Mouse (Mus musculus): ENCODE results near the gene Mrps23.

Gene Mrps23

DNA sequence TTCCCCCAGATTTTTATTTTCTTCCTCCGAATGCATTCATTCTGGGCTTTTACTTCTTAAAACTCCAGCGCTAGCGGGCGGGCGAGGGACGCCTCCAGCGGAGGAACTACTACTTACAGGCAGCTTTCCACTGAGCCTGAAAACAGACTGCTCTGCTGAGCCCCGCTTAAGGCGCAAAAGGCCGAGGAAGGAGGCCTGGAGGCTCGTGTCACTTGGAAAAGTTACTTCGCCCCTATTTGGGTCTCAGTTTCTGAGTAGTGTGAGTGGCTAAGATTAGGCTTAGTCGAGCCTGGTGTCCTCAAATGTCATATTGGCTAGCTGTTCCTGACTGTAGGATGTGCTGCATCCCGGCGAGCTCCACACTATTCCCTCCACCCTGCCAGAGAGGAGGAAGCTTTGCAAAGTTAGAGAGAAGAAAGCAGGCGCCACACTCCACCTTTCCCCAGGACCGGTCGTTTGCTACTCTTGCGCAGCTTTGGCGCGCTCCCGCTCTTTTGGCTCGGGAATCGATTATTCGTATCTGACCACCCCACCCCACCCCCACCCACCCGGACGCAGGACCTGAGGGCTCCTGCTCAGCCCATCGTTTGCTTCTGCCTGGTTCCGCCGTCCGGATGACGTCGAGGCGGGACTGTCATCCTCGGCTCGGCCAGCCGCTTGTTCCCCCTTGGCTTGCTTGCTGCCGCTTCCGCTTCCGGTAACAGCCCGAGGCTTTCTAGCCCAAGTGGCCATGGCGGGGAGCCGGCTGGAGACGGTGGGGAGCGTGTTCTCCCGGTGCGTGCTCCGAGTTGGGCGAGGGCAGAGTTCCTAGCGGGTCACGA lies at the start of gene Mrps23:
Mrps23 (plus strand) TSS at position 677 of the 821 bp plus-strand sequence.
- peak; percentile 86 to 93 for DNase-seq (ENCODE audit: low spot score in 2 of 2)

DNA sequence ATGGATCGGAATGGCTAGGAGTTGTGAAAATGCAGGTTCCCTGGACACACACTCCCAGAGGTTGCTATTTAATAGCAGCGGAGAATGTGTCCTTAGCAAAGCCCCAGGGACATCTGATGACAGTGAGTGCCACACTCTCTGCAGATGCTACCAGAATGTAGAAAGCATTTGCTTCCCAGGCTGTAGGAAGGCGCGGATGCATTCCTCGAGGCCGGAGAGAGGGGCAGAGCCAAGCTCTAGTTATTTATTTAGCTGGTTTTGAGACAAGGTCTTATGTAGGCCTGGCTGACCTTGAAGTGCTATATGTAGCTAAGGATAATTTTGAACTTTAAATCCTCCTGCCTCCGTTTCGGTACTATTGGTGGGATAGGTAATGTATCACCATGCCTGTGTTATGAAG lies 49.7 kb upstream of the Mrps23 start:
- no peak for DNase-seq (ENCODE audit: low spot score in 2 of 2)

DNA sequence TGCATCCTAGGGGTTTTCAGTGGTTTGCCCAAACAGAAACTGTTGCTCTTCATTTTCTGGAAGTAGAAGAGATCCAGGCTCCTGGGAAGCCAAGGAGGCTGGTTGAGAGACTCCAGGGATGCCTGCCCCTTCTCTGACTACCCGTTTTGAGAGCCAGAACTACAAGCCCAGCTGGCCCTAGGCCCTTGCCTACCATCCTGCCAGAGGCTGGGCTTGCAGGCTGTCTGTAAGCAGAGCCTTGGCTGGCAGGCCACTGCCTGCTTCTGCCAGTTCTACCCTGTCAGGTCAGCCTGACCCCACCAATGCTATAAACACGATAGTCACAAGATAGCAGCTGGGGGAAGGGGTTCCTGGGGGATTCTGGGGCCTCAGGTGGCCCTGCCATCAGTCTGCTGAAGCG lies 48.7 kb upstream of the Mrps23 start:
- DNase-seq (ENCODE audit: low spot score in 2 of 2): no peak

GRCm38 (mm10) chr11:88155998-88156397 lies 48.2 kb upstream of the Mrps23 start:
- no peak for DNase-seq (ENCODE audit: low spot score in 2 of 2)

GRCm38 (mm10) chr11:88156403-88156802 lies 47.8 kb upstream of the Mrps23 start:
- DNase-seq (ENCODE audit: low spot score in 2 of 2): no peak

DNA sequence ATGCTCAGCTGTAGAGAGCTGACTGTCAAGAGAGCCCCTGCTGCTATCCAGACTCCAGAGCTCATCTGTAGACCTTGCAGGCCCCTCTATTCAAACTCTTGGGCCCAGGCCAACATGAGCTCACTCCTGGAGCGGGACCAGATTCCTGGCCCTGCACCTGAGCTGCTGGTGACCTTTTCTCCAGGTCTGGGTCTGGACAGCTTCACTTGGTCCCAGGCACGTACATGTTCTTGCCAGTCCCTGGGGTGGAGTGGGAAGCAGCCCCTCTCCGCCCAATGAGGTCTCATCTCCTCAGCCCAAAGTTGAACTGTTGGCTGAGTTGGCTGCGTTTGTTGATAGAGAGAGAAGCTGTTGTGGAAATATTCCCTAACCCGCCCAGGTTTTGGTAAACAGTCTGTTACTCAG lies 45.3 kb upstream of the Mrps23 start:
- no peak for DNase-seq (ENCODE audit: low spot score in 2 of 2)

- no peak for DNase-seq (ENCODE audit: low spot score in 2 of 2)
These were observed 44.8 kb upstream of the Mrps23 start for GRCm38 (mm10) chr11:88159389-88159788.

DNA sequence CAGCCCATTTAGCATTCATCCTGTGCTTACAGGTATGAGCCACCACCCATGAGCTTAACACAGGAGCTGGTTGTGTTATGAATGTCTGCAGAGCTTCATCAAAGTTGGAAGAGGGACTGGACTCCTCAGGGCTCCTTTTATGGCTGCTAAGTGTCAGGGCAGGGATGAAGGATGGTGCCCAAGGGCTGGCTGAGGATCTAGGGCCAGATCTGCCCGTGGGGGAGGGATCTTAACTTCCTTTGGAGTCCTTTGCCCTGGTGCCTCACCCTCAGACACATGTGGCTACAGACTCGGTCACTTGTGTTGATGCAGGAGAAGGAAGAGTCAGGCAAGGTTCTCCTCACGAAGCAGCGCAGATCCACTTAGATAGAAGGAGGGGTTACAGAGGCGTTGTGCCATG lies 43.9 kb upstream of the Mrps23 start:
- DNase-seq (ENCODE audit: low spot score in 2 of 2): no peak

DNA sequence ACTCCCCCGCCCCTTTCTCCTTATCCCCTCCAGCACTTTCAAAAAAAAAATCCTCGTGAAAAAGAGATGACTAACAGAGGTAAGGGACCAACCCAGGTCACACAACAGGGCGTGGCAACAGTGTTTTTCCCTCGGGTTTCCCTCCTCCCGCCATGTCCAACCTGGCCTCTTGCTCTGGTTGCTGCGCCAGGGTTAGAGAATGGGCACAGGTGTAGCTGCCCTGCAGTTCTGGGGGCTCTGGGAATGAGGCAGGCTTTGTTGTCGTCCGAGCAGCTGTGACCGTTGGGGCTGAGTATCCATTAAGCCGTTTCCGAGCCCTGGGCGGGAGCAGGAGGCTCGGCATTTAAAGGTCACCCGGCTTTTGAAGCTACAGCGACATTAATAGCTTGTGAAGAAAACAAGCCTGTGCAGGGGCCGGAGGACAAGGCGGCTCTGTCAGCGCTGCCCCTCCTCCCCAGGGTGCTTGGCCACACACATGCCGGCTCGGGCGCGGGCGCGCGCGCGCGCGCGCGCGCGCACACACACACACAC lies 43.1 kb upstream of the Mrps23 start:
- no peak for DNase-seq (ENCODE audit: low spot score in 2 of 2)

DNA sequence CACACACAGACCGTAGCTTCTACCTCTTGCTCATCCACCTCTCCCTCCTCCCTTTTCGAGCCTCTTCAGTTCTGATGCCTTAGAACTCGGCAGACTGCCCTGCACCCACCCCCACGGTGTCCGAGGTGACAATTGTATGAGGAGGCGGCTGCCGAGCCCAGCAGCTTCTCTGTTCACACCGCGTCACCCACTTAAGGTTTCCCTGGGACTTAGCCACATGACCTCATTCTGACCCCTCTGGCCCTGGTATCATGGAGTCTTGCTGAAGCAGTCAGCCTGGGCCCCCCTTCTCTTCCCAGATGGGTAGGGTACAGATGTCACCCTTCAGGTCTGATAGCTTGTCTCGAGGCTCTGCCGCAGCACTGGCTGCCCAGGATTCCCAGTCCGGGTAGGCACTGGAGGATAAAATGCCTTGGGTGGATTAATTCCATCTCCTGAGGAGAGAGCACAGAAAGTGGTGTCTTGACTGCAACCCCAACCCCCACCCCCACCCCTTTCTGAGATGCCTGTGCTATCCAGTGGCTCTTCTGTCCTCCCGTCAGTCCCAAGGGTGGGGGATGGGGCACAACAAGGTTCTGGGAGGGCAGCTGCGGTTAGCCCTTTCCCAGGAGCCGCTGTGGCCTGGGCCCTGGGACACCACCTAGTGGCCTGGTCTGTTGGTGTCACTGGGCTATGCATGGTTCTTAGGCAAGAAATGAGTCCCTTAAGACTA lies 42.4 kb upstream of the Mrps23 start:
- DNase-seq (ENCODE audit: low spot score in 2 of 2): peak; percentile 67 to 83

DNA sequence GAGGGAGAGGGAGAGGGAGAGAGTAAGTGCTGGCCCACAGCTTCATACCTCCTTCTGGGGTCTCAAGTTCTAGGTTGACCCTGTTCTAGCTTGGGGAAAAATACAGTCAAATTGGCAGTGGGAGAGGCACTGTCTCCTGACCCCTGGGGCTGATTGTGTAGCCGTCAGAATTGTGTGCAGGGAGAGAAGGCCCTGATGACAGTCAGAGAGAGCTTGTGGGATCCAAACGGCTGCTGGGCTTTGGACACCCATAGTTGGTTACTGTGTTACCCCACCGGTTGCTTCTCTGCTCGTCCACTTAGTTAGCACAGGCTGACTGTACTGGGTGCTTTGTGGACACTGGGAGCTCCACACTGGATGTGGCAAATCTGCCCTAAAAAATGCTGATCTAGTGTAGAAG lies 41.4 kb upstream of the Mrps23 start:
- DNase-seq (ENCODE audit: low spot score in 2 of 2): no peak

GRCm38 (mm10) chr11:88164213-88164723 lies 39.9 kb upstream of the Mrps23 start:
- DNase-seq (ENCODE audit: low spot score in 2 of 2): no peak

DNA sequence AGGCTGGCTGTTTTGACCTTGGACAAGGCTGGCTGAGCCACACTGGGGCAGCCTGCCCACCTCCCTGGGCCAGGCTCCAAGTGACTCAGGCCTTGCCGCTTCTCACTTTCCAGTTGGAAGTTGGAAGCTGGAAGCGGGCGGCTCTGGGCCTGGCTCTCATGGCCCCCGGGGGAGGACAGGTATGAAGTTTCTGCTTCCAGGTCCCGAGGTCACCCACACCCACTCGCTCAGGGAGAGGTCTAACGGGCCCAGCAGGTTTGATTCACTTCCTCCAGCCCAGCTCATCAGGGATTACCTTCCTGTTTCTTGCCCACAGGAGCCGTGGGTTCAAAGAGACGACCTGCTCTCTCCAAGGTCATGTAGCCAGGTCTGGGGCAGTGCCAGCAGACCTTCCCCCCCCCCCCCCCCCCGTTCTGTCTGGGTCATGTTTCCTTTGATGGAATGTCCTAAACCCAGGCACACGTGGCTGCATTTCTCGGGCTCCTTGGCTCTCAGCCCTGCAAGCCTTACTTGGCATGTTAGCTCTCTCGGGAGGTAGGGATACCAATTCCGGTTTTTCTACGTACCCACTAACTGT lies 39.3 kb upstream of the Mrps23 start:
- DNase-seq (ENCODE audit: low spot score in 2 of 2): no peak

DNA sequence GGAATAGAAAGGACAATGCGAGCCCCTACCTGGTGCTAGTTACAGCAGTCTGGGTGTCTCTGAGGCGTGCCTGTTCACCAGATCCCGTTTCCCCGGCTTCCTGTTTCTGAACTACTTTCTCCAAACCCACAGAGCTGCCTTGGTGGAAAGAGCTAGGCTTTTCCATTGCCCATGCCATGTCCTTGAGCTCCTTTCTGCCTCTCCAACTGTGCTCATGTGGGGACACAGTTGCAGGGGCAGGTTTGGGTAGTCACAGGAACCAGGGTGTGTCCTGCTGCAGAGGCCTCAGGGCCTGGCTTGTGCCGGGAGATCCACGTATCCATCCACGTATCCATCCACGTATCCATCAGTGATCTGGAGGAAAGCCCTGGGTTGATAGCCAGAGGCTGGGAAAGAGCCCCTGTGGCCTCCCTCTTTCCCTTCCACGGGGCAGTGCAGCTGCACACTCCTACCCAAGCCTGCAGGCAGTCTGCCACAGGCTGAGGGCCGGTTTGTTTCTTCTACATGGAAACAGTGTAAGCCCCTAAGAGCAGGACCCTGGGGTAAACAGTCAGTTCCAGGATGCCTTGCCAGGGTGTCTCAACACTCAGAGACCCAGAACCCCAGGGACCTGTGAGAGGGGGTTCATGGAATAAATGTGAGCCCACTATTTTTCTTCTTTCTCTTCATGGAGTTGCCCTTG lies 38.4 kb upstream of the Mrps23 start:
- DNase-seq (ENCODE audit: low spot score in 2 of 2): no peak

DNA sequence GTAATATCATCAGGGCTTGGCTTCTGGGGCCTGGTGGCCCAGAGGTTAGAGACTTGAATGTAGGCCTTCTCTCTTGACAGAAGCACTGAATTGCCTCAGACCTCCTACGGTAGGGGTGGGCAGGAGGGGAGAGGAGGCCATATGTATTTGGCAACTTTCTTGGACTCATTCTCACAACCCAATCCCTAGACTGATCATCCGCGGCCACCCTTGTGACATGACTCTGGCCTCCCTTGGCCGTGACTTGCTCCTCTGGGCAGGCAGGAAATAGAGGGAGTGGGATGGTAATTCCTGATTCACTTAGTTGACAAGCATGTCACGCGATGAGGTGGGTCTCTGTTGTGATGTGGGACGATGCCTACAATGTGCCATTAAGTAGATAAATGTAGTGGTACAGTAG lies 37.7 kb upstream of the Mrps23 start:
- DNase-seq (ENCODE audit: low spot score in 2 of 2): no peak

GRCm38 (mm10) chr11:88168611-88169010 lies 35.6 kb upstream of the Mrps23 start:
- DNase-seq (ENCODE audit: low spot score in 2 of 2): no peak

DNA sequence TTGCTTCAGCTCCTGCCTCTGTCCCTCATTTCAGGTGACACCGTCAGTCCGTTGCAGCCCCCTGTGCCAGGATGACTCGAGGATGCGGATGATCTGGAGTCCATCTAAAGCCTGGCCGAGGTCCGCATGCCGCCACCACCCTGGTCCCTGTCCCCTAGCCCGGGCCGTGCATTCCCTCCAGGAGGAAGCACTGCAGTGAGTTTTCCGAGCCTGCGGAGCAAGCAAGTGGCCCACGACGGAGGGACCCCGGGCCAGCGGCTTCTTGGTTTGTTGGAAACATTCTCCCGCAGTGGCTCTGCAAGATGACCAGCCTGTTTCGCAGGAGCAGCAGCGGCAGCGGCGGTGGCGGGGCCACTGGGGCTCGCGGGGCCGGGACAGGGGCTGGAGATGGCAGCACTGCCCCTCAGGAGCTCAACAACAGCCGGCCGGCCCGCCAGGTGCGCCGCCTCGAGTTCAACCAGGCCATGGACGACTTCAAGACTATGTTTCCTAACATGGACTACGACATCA lies 34.6 kb upstream of the Mrps23 start:
- no peak for DNase-seq (ENCODE audit: low spot score in 2 of 2)

DNA sequence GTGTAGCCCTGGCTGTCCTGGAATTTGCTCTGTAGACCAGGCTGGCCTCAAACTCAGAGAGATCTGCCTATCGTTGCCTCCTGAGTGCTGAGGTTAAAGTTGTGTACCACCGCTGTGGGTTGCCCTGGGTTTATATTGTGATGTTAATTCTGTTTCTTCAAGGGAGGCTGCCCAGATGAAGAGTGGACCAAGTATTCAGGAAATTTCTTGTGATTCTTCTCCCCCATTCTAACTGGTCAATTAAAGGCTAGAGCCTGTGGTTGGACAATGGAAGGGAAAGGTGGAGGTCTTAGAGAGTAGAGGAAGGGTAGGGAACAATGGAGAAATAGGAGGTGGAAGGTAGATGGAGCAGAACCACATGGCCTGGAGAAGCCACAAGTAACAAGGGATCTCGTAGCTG lies 33.6 kb upstream of the Mrps23 start:
- no peak for DNase-seq (ENCODE audit: low spot score in 2 of 2)

DNA sequence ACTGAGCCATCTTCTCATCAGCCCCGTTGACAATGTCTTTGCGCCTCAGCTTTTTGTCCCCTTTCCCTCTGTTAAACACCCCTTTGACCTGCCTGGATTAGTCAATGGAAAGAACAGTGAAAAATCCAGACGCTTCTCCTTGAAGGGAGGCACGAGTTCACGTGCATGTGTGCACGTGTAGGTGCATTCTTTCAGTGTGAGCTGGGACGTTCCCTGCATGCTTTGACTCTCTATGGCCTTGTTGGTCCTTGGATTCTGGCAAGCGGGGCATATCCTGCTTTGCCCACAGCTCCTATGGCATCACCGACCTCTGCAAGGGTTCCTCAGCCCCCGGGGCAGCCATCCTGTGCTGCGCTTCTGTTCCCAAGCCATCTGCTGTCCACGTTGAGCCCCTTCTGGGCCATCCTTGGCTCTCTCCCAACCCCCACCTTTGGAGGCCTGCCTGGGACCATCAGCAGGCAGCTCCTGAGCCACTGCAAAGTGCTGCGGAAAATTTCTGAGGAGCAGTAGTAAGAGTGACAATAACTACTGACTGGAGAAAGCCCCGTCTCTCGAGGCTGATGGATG lies 32.2 kb upstream of the Mrps23 start:
- no peak for DNase-seq (ENCODE audit: low spot score in 2 of 2)

- DNase-seq (ENCODE audit: low spot score in 2 of 2): no peak
These were observed 31.4 kb upstream of the Mrps23 start for GRCm38 (mm10) chr11:88172601-88173325.

Measured in spleen, postnatal 4 days (tissue).